Mouse (Mus musculus) stomach, embryonic 15.5 days (tissue): ENCODE measurements around the gene Ephb2. TPM values are rescaled to one million over a fixed set of nuclear protein-coding genes. Genes with fewer than 3 reads are reported as not detected.

Experiments
- ATAC-seq: fragments of 200-750 bp; cut with Nextera tagmentation; 2 replicates; pipeline ENCODE4 v1.8.0; 2017; ENCODE audit warnings: low read depth, moderate number of reproducible peaks, moderate TSS enrichment; ENCODE audit not compliant: insufficient read depth, low FRiP score
- H3K27ac ChIP-seq: fragments of 300-500 bp; sonication (generic); 2 replicates; pipeline ENCODE4 v1.5.1; 2015; ENCODE audit warnings: mild to moderate bottlenecking, inconsistent platforms
- H3K27me3 ChIP-seq: fragments of 300-500 bp; sonication (generic); replicated peaks from 2 replicates; pipeline ENCODE4 v1.6.1; 2015; ENCODE audit warnings: inconsistent platforms
- H3K36me3 ChIP-seq: fragments of 300-500 bp; sonication (generic); 2 replicates; pipeline ENCODE4 v1.6.1; 2015; ENCODE audit warnings: inconsistent platforms
- H3K4me1 ChIP-seq: fragments of 300-500 bp; sonication (generic); 2 replicates; pipeline ENCODE4 v1.6.1; 2015; ENCODE audit warnings: inconsistent platforms
- H3K4me2 ChIP-seq: fragments of 300-500 bp; sonication (generic); 2 replicates; pipeline ENCODE4 v1.6.1; 2015; ENCODE audit warnings: mild to moderate bottlenecking, inconsistent platforms
- H3K4me3 ChIP-seq: fragments of 300-500 bp; sonication (generic); replicated peaks from 2 replicates; pipeline ENCODE4 v1.5.1; 2015; ENCODE audit warnings: inconsistent platforms
- H3K9ac ChIP-seq: fragments of 300-500 bp; sonication (generic); 2 replicates; pipeline ENCODE4 v1.6.1; 2015; ENCODE audit warnings: inconsistent platforms
- H3K9me3 ChIP-seq: fragments of 300-500 bp; sonication (generic); 2 replicates; pipeline ENCODE4 v1.6.1; 2016; ENCODE audit warnings: inconsistent platforms
- WGBS: fragments of 180-500 bp; shearing (Covaris S2); methylation state at CpG from one replicate; pipeline ENCODE4 v1.1.7; 2015; 5-methylcytosine and 5-hydroxymethylcytosine counted together
- polyA plus RNA-seq: library from polyadenylated mRNA; unstranded; fragments of >200 nt; fragmentation: Nextera tagmentation; extraction: Ambion mirVana; gene quantifications from 2 replicates; pipeline ENCODE4 v1.2.1, GENCODE M21; 2015

Gene Ephb2
- polyA plus RNA-seq = 8.6 and 10.6 TPM in 2 replicates

DNA sequence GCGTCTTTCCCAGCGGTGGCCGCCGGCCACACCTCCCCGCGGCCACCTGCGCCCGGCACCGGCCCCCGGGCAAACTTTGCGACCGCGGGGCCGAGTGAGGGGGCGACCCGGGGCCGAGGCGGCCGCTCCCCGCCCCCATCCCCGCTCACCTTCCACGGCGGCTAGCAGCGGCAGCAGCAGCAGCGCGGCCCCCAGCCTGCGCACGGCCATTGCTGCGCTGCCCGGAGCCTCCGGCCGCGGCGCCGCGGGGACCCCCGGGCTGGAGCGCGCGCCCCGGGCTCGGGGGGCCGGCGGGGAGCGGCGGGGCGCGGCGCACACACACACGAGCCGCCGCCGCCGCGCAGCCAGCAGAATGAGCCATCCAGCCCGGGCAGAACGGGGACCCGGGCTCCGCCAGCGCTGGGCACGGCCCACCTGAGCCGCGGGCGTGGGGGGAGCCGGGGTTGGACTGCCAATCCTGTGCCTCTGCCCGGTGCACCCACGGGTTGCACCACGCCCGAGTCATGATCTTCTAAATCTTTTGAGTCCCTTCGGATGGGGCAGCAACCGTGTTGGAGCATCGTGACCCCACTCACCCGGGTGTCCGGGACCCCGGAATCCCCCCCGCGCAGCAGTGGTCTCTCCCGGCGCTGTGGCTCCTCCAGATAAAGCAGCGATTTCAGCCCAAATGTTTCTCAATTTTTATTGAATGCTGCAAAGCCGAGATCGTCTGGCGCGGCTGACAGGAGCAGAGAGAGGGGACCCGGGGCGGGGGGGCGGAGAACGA, at the start of gene Ephb2:
Gene Ephb2, minus strand, starts transcription at position 368 of the 766 bp plus-strand sequence.
- Histone ChIP-seq H3K36me3 (no peaks in the 10 kb centered on the region), H3K4me1 (peaks cover 48% of the 10 kb centered on the region), H3K9ac (peak within 1 kb of the TSS; percentile 82), H3K4me3 (peak within 1 kb of the TSS; percentile 80), H3K4me2 (peak within 1 kb of the TSS; percentile 96), H3K9me3 (no peaks in the 10 kb centered on the region), H3K27ac (peak within 1 kb of the TSS; percentile 92), H3K27me3 (no peaks in the 10 kb centered on the region)
- ATAC-seq = peak; percentile 74; the same call in 1 of the 2 replicates
- WGBS = under 1% methylated on average over 66 of the region's 88 CpGs

DNA sequence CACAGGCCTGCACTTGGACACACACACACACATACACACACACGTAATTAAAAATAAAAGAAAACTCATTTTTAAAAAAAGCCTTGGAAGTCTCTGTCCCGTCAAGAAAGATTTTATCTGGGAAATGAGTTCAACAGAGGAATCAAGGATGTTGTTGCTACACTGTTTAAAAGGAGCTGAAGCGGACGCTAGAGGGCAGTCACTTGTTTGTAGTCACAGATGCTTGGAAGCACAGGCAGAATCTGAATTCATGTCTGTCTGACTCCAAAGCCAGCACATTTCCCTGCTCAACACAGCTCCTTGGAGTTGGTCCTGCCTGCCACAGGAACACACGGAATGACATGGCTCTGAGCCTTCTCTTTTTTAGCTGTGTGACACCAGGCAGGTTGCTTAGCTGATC, 42.8 kb upstream of the Ephb2 start:
- H3K27ac ChIP-seq = no peak overlapping the region
- no peak overlapping the region for H3K4me3 ChIP-seq
- ATAC-seq = no peak
- WGBS = 32% methylated on average over 5 of the region's 5 CpGs
- no peaks in the 10 kb centered on the region for H3K27me3 ChIP-seq
- no peaks in the 10 kb centered on the region for H3K36me3 ChIP-seq
- no peak overlapping the region for H3K4me2 ChIP-seq
- H3K9me3 ChIP-seq = no peaks in the 10 kb centered on the region
- H3K4me1 ChIP-seq = no peaks in the 10 kb centered on the region
- no peak overlapping the region for H3K9ac ChIP-seq

DNA sequence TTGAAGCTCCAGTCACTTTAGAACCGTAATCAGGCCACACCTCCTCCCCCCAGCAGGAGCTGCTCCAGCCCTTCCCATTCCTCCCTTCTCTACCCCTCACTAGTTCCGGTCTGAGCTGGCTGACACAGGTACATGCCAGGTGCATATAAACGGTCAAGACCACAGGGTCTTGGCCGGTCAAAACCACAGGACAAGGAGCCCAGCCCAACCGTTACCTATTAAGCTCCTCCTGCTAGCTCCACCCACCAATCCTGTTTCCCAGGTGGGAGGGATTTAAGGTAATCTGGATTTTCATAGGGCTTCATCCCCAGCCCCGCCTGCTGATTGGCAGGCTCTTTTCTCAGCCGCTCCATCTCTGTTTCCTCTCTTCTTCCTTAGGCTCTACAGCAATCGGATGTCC, 42.4 kb upstream of the Ephb2 start:
- H3K4me2 ChIP-seq = no peak overlapping the region
- H3K9me3 ChIP-seq = no peaks in the 10 kb centered on the region
- H3K4me3 ChIP-seq = no peak overlapping the region
- no peaks in the 10 kb centered on the region for H3K27me3 ChIP-seq
- no peak overlapping the region for H3K9ac ChIP-seq
- H3K4me1 ChIP-seq = no peaks in the 10 kb centered on the region
- WGBS = 47% methylated on average over 8 of the region's 8 CpGs
- H3K36me3 ChIP-seq = no peaks in the 10 kb centered on the region
- H3K27ac ChIP-seq = no peak overlapping the region
- no peak for ATAC-seq

DNA sequence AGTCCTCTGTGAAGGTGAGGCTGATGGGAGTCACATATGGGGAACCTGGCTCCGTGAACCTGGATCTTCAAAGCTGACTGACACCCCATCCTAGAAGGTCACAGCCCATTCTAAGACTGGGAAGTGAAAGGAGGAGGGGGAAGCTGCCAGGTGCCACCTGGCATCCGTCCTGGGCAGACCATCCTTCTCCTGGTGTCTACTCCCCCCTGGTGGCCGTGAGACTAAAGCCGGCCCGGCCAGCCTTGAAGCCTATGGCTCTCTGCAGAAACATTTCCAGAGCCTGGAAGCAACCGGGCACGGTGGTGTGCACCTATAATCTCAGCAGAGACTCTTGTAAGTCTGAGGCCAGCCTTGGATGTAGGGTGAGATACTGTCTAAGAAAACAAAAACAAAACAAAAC, 41.2 kb upstream of the Ephb2 start:
- no peak for ATAC-seq
- Histone ChIP-seq H3K9me3 (no peaks in the 10 kb centered on the region), H3K4me2 (no peak overlapping the region), H3K27me3 (no peaks in the 10 kb centered on the region), H3K4me1 (no peaks in the 10 kb centered on the region), H3K9ac (no peak overlapping the region), H3K4me3 (no peak overlapping the region), H3K27ac (no peak overlapping the region), H3K36me3 (no peaks in the 10 kb centered on the region)
- WGBS = 19% methylated on average over 7 of the region's 7 CpGs

DNA sequence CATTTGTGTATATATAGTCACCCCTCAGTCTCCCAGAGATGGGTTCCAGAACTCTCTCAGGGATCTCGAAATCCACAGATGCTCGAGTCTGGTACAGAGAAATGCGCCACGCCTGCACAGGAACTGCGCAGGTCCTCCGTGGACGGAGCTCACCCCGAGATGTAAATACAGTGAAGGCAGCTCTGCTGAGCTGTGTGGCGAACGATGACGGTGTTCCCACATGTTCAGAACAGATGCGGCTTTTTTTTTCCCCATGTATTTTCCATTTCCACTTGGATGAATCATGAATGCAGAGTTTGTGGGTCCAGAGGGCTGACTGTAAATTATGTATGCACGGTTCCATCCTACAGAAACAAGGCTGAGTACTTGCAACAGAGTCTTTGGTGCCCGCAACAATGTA, 39.2 kb upstream of the Ephb2 start:
- no peaks in the 10 kb centered on the region for H3K36me3 ChIP-seq
- no peak overlapping the region for H3K27ac ChIP-seq
- no peaks in the 10 kb centered on the region for H3K27me3 ChIP-seq
- H3K9me3 ChIP-seq = no peaks in the 10 kb centered on the region
- WGBS = 80% methylated on average over 14 of the region's 14 CpGs
- H3K4me1 ChIP-seq = no peaks in the 10 kb centered on the region
- H3K9ac ChIP-seq = no peak overlapping the region
- ATAC-seq = no peak
- H3K4me3 ChIP-seq = no peak overlapping the region
- H3K4me2 ChIP-seq = no peak overlapping the region

DNA sequence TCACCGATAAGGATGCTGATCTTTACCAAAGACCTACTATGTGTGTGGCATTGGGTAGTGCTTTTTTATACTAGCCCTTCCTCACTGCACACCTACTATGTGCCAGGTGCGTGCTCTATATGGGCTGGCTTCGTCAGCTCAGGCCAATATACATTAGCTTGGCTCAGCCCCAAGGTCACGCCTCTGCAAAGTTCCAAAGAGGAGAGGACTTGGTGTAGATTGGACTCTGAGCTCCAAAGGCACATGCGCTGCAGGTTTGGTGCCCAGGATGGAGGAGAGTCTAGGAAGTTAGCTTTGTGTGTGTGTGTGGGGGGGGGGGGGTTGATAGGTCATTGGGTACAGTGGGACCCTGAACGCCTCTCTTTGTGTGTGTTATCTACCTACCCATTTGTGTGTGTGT, 32.6 kb upstream of the Ephb2 start:
- Histone ChIP-seq H3K4me3 (no peak overlapping the region), H3K4me2 (0 out of 2 replicates have a peak overlapping the region, but pooled peaks have one; percentile 25), H3K9ac (no peak overlapping the region), H3K27ac (no peak overlapping the region), H3K27me3 (no peaks in the 10 kb centered on the region), H3K9me3 (no peaks in the 10 kb centered on the region), H3K4me1 (peaks cover 3% of the 10 kb centered on the region; the same call in 1 of the 2 replicates), H3K36me3 (no peaks in the 10 kb centered on the region)
- WGBS = 53% methylated on average over 6 of the region's 6 CpGs
- peak; percentile 71 for ATAC-seq

DNA sequence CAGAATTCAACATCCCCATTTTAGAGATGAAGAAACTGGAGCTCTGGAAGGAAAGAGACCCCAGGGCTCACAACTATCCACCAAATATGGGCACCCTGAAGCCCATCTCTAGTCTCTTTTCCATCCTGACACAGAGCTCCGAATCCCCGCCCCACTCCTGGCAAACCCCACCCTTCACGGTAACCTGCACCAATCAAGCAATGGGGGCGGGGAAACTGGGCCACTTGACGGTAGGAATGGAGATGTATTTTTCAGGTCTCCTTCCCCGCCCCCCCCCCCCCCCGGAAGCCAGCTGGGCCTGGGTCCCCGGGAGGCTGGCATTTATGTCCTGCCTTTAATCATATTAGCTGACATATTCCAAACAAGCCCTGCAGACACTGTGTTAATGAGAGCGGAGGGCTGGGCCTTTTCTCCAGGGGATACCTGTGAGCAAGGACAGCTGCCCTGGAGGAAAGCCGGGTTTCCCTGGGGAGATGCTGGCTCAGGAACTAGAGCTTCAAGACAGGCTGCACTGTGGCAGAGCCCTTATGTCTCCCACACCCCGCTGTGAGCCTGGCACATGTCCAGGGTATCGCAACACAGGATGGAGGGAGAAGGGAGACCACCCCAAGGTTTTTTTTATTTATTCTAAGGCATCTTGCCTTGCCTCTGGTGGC, 32.0 kb upstream of the Ephb2 start:
- no peak overlapping the region for H3K9ac ChIP-seq
- H3K36me3 ChIP-seq = no peaks in the 10 kb centered on the region
- H3K9me3 ChIP-seq = no peaks in the 10 kb centered on the region
- no peaks in the 10 kb centered on the region for H3K27me3 ChIP-seq
- H3K4me3 ChIP-seq = no peak overlapping the region
- peak overlapping the region; percentile 25 for H3K4me2 ChIP-seq
- peak; percentile 61; the same call in 1 of the 2 replicates for ATAC-seq
- no peak overlapping the region for H3K27ac ChIP-seq
- WGBS = 8% methylated on average over 12 of the region's 12 CpGs
- H3K4me1 ChIP-seq = peaks cover 3% of the 10 kb centered on the region; the same call in 1 of the 2 replicates

DNA sequence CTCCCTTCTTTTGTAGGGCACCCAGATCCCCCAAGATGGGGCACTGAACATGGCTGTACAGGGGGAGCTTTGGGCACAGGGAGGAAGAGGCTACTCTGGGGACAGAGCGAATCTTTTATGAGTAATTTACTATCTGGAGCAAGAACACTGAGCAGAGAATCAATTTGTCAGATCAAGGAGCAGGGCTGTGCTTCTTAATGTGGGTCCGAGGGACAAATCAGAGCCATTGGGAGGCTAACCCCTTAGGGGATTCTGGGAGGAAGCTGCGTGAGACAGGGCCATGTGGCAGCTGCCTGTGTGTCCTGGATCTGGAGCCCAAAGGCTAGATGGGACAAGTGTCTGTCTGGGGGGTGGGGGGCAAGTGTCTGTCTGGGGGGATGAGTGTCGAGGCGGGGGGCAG, 29.7 kb upstream of the Ephb2 start:
- H3K9me3 ChIP-seq = no peaks in the 10 kb centered on the region
- no peak overlapping the region for H3K4me3 ChIP-seq
- H3K4me1 ChIP-seq = peaks cover 17% of the 10 kb centered on the region
- H3K4me2 ChIP-seq = no peak overlapping the region
- no peak overlapping the region for H3K9ac ChIP-seq
- no peak for ATAC-seq
- WGBS = 64% methylated on average over 5 of the region's 5 CpGs
- no peaks in the 10 kb centered on the region for H3K27me3 ChIP-seq
- no peaks in the 10 kb centered on the region for H3K36me3 ChIP-seq
- H3K27ac ChIP-seq = no peak overlapping the region

DNA sequence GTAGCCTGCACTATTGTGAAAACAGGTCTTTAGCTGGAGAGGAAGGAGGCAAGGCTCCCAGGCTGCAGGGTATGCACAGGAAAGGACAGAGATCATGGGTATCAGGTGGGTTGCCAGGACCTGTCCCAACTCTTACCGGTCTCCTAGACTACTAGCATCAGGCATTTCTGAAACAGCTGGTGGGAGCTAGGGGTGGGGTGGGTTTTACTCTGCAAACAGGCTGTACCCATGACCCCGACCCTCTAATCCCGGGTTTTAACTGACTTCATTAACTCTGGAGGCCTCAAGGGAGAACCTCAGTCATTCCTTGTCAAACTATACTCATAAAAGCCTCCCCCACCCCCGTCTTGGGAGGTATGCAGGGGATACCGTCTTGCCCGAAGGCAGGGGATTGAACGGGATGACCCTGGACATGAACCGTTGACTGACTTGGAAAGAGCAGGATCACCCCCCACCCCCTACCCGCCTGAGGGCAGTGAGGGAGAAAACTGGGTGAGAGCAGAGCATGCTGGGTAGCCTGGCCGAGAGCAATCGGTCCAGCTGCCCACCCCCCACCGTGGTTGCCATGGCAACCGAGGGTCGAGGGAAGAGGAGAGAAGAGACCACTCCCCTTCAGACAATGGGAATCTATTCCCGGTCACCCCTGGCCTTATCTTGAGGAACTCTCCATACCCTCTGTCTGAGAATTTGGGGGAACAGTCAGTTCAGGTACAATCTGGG, 29.1 kb upstream of the Ephb2 start:
- H3K36me3 ChIP-seq = no peaks in the 10 kb centered on the region
- H3K4me3 ChIP-seq = no peak overlapping the region
- H3K27me3 ChIP-seq = no peaks in the 10 kb centered on the region
- no peak overlapping the region for H3K9ac ChIP-seq
- H3K9me3 ChIP-seq = no peaks in the 10 kb centered on the region
- H3K27ac ChIP-seq = no peak overlapping the region
- no peak for ATAC-seq
- H3K4me2 ChIP-seq = no peak overlapping the region
- WGBS = 9% methylated on average over 14 of the region's 15 CpGs
- H3K4me1 ChIP-seq = peaks cover 17% of the 10 kb centered on the region

DNA sequence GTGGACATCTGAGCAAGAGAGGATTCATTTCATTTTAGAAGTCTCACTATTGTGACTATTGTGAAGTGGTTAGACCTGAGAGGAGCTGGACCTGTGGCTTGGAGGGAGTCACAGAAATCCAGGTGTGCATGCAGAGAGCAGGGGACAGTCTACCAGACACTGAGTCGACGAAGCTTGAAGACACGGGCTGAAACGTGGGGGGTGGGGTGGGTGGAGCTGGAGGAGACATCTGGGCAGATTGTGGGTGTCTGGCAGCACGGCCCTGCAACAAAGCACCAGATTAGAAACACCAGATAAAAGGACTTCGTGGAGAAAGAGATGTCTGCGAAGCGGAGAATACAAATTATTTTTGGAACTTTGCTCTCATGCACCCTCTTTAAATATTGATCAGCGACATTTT, 27.7 kb upstream of the Ephb2 start:
- H3K27ac ChIP-seq = no peak overlapping the region
- H3K9ac ChIP-seq = no peak overlapping the region
- no peak for ATAC-seq
- no peak overlapping the region for H3K4me2 ChIP-seq
- no peaks in the 10 kb centered on the region for H3K9me3 ChIP-seq
- WGBS = 52% methylated on average over 9 of the region's 9 CpGs
- H3K36me3 ChIP-seq = no peaks in the 10 kb centered on the region
- H3K4me1 ChIP-seq = peaks cover 17% of the 10 kb centered on the region
- no peak overlapping the region for H3K4me3 ChIP-seq
- no peaks in the 10 kb centered on the region for H3K27me3 ChIP-seq

DNA sequence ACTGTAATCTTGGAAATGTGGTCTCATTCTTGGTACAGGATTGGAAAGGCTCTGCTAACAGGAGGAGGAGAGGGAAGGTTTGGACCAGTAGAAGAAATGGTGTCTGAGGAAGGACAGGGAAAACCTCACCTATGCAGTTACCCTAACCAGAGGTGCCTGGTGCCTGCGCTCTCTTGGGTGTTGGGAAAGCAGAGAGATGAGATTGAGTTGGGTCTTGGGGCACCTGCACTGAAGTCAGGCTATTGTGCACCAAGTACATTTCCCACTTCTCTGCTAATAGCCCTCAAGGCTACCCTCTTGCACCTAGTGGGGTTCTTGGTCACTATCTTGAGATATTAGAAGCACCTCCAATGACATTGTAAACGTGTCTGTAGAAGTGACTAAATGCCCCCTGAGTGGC, 26.6 kb upstream of the Ephb2 start:
- no peak for ATAC-seq
- Histone ChIP-seq H3K4me3 (no peak overlapping the region), H3K36me3 (no peaks in the 10 kb centered on the region), H3K9me3 (no peaks in the 10 kb centered on the region), H3K4me2 (no peak overlapping the region; the same call in 1 of the 2 replicates), H3K4me1 (peaks cover 14% of the 10 kb centered on the region), H3K27me3 (no peaks in the 10 kb centered on the region), H3K9ac (no peak overlapping the region), H3K27ac (no peak overlapping the region)
- 72% methylated on average over 2 of the region's 2 CpGs for WGBS

DNA sequence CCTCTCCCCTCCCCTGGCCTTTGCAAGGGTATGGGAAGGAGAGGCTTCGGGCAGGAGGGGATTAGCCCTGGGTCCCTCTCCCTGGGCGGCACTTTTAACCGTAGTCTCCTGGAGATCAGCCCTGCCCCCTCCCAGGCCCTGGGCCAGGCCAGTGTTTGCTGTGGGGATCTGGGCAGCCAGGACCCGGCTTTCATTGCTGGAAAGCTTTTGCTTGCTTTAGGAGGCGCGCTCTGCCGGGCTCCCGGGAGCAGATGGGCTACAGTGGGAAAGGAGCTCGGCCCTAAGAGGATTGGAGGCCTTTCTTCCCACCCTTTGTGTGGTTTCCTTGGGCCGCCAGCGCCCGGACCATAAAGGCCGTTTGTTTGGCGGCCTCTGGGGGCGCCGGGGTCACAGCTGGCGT, 26.0 kb upstream of the Ephb2 start:
- no peaks in the 10 kb centered on the region for H3K9me3 ChIP-seq
- H3K9ac ChIP-seq = no peak overlapping the region
- H3K27me3 ChIP-seq = no peaks in the 10 kb centered on the region
- no peaks in the 10 kb centered on the region for H3K36me3 ChIP-seq
- H3K27ac ChIP-seq = no peak overlapping the region
- 7% methylated on average over 17 of the region's 17 CpGs for whole genome bisulfite sequencing
- ATAC-seq = no peak
- peak overlapping the region; percentile 27 for H3K4me2 ChIP-seq
- no peak overlapping the region for H3K4me3 ChIP-seq
- peaks cover 14% of the 10 kb centered on the region for H3K4me1 ChIP-seq
